Mouse (Mus musculus) C2C12 (cell line): Measurements from ENCODE around the gene Mpp3.

Experiments
- CEBPB ChIP-seq: IDR thresholded peaks from one replicate; pipeline ENCODE4 v1.6.1; 2011; ENCODE audit warnings: low read depth, mild to moderate bottlenecking, control low read depth, moderate library complexity
- CTCF ChIP-seq: IDR thresholded peaks from one replicate; pipeline ENCODE4 v1.5.1; 2011; ENCODE audit not compliant: control insufficient read depth, insufficient read depth, insufficient read length
- FOSL1 ChIP-seq: IDR thresholded peaks from one replicate; pipeline ENCODE4 v1.8.0; 2011; ENCODE audit warnings: mild to moderate bottlenecking, low read length; ENCODE audit not compliant: poor library complexity, insufficient read depth, severe bottlenecking
- MAX ChIP-seq: IDR thresholded peaks from one replicate; pipeline ENCODE4 v1.6.1; 2011; ENCODE audit warnings: mild to moderate bottlenecking, control low read depth
- MYOD1 ChIP-seq: IDR thresholded peaks from one replicate; pipeline ENCODE4 v1.6.1; 2011; ENCODE audit warnings: low read depth; ENCODE audit not compliant: control insufficient read depth, insufficient read length
- MYOG ChIP-seq: IDR thresholded peaks from one replicate; pipeline ENCODE4 v1.6.1; 2011; ENCODE audit not compliant: control insufficient read depth, insufficient read length; ENCODE audit errors: extremely low read depth
- USF1 ChIP-seq: IDR thresholded peaks from one replicate; pipeline ENCODE4 v1.6.1; 2011; ENCODE audit warnings: low read depth, mild to moderate bottlenecking, control low read depth, moderate library complexity

DNA sequence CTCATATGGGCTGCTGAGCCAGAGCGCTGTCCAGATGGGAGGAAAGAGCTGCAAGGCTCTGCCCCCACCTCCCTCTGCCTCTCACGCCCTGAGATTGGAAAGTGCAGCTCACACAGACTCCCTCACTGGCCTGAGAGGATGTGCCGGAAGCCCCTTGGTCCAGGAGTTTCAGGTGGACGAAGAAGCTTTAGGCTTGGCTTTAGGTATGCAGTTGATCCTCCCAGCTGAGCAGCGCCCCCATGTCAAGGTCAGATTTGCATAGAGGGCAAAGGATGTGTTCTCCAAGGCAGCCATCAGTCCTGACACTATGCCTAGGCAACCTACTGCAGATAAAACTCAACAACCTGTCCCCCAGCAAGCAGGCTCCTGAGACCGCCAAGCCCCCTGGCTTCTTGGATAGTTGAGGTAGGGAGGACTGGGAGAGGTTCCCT, 45.3 kb downstream of the Mpp3 start:
- TF ChIP-seq CTCF, result no peak
- TF ChIP-seq MAX, result no peak
- TF ChIP-seq MYOD1, result no peak
- TF ChIP-seq USF1, result no peak
- TF ChIP-seq CEBPB, result no peak
- no peak for TF ChIP-seq MYOG
- TF ChIP-seq FOSL1, result no peak
